Mouse (Mus musculus): ENCODE results near the gene Stk40. TPM values are rescaled to one million over a fixed set of nuclear protein-coding genes. Genes with fewer than 3 reads are reported as not detected.
A peak's percentile ranks its signal among the peaks of the same experiment; 100 is the strongest.

Gene Stk40
- polyA plus RNA-seq, 1 experiment: 34.1 TPM

GRCm38 (mm10) chr4:126096464-126097111 is 7.2 kb upstream of the Stk40 start, which contains the start of gene Lsm10:
Lsm10 (plus strand) TSS chr4:126096623.
- peak within 1 kb of the TSS; percentile 12; the same call in 1 of the 2 replicates for H3K27ac ChIP-seq (ENCODE audit: insufficient read depth, low read length)
- H3K4me1 ChIP-seq (ENCODE audit: control insufficient read depth, insufficient read depth, low read length): peaks cover 4% of the 10 kb centered on the region; the same call in 1 of the 2 replicates
- peak within 1 kb of the TSS; percentile 83 for H3K4me3 ChIP-seq (ENCODE audit: insufficient read depth, low read length)
- TF ChIP-seq CTCF (IDR thresholded peaks at IDR 0.05; ENCODE audit: borderline replicate concordance, insufficient read depth, low read length) (no peak), POLR2A (IDR thresholded peaks at IDR 0.05; ENCODE audit: low read depth, low read length) (peak; percentile 85)

GRCm38 (mm10) chr4:126097711-126098253 is 6.0 kb upstream of the Stk40 start:
- Histone ChIP-seq H3K4me3 (ENCODE audit: insufficient read depth, low read length) (no peak overlapping the region), H3K4me1 (ENCODE audit: control insufficient read depth, insufficient read depth, low read length) (peaks cover 10% of the 10 kb centered on the region), H3K27ac (ENCODE audit: insufficient read depth, low read length) (no peak overlapping the region)
- peak; percentile 11; the same call in 1 of the 2 replicates for TF ChIP-seq POLR2A (IDR thresholded peaks at IDR 0.05; ENCODE audit: low read depth, low read length)
- no peak for TF ChIP-seq CTCF (IDR thresholded peaks at IDR 0.05; ENCODE audit: borderline replicate concordance, insufficient read depth, low read length)

- peaks cover 12% of the 10 kb centered on the region for H3K4me1 ChIP-seq (ENCODE audit: control insufficient read depth, insufficient read depth, low read length)
- no peak overlapping the region for H3K4me3 ChIP-seq (ENCODE audit: insufficient read depth, low read length)
- H3K27ac ChIP-seq (ENCODE audit: insufficient read depth, low read length): no peak overlapping the region
- no peak for TF ChIP-seq CTCF (IDR thresholded peaks at IDR 0.05; ENCODE audit: borderline replicate concordance, insufficient read depth, low read length)
- TF ChIP-seq POLR2A (IDR thresholded peaks at IDR 0.05; ENCODE audit: low read depth, low read length): no peak
Observed at GRCm38 (mm10) chr4:126099365-126099764, 4.4 kb upstream of the Stk40 start.

- TF ChIP-seq POLR2A (IDR thresholded peaks at IDR 0.05; ENCODE audit: low read depth, low read length) (no peak), CTCF (IDR thresholded peaks at IDR 0.05; ENCODE audit: borderline replicate concordance, insufficient read depth, low read length) (no peak)
- H3K4me3 ChIP-seq (ENCODE audit: insufficient read depth, low read length): no peak overlapping the region
- no peak overlapping the region for H3K27ac ChIP-seq (ENCODE audit: insufficient read depth, low read length)
Observed at GRCm38 (mm10) chr4:126100764-126101163, 3.0 kb upstream of the Stk40 start.

GRCm38 (mm10) chr4:126102061-126102841 is 1.5 kb upstream of the Stk40 start:
- no peak for TF ChIP-seq CTCF (IDR thresholded peaks at IDR 0.05; ENCODE audit: borderline replicate concordance, insufficient read depth, low read length)
- TF ChIP-seq POLR2A (IDR thresholded peaks at IDR 0.05; ENCODE audit: low read depth, low read length): 0 out of 2 replicates have a peak, but pooled peaks have one; percentile 30
- Histone ChIP-seq H3K27ac (ENCODE audit: insufficient read depth, low read length) (peak overlapping the region; percentile 98), H3K4me3 (ENCODE audit: insufficient read depth, low read length) (no peak overlapping the region), H3K4me1 (ENCODE audit: control insufficient read depth, insufficient read depth, low read length) (peaks cover 18% of the 10 kb centered on the region)

More at GRCm38 (mm10) chr4:126100764-126101163, 3.0 kb upstream of the Stk40 start:
- H3K4me1 ChIP-seq (ENCODE audit: control insufficient read depth, insufficient read depth, low read length): peaks cover 14% of the 10 kb centered on the region

GRCm38 (mm10) chr4:126103057-126103581 is 638 bp upstream of the Stk40 start:
- no peak for TF ChIP-seq CTCF (IDR thresholded peaks at IDR 0.05; ENCODE audit: borderline replicate concordance, insufficient read depth, low read length)
- peak overlapping the region; percentile 38 for H3K4me3 ChIP-seq (ENCODE audit: insufficient read depth, low read length)
- H3K4me1 ChIP-seq (ENCODE audit: control insufficient read depth, insufficient read depth, low read length): peaks cover 14% of the 10 kb centered on the region
- H3K27ac ChIP-seq (ENCODE audit: insufficient read depth, low read length): peak overlapping the region; percentile 98

GRCm38 (mm10) chr4:126104261-126105075 is 711 bp downstream of the Stk40 start:
- Histone ChIP-seq H3K4me3 (ENCODE audit: insufficient read depth, low read length) (peak overlapping the region; percentile 84), H3K4me1 (ENCODE audit: control insufficient read depth, insufficient read depth, low read length) (peaks cover 22% of the 10 kb centered on the region), H3K27ac (ENCODE audit: insufficient read depth, low read length) (peak overlapping the region; percentile 33)
- TF ChIP-seq CTCF (IDR thresholded peaks at IDR 0.05; ENCODE audit: borderline replicate concordance, insufficient read depth, low read length) (no peak), POLR2A (IDR thresholded peaks at IDR 0.05; ENCODE audit: low read depth, low read length) (0 out of 2 replicates have a peak, but pooled peaks have one; percentile 7)

- H3K4me3 ChIP-seq (ENCODE audit: insufficient read depth, low read length): peak overlapping the region; percentile 84
Observed at GRCm38 (mm10) chr4:126105131-126105783, 1.5 kb downstream of the Stk40 start.

More at GRCm38 (mm10) chr4:126105131-126105783, 1.5 kb downstream of the Stk40 start:
- peaks cover 30% of the 10 kb centered on the region for H3K4me1 ChIP-seq (ENCODE audit: control insufficient read depth, insufficient read depth, low read length)
- H3K27ac ChIP-seq (ENCODE audit: insufficient read depth, low read length): no peak overlapping the region
- TF ChIP-seq POLR2A (IDR thresholded peaks at IDR 0.05; ENCODE audit: low read depth, low read length): no peak
- no peak for TF ChIP-seq CTCF (IDR thresholded peaks at IDR 0.05; ENCODE audit: borderline replicate concordance, insufficient read depth, low read length)
